Mouse (Mus musculus) MEL (cell line): ENCODE results near the gene Hmox2. TPM values are rescaled to one million over a fixed set of nuclear protein-coding genes. Genes with fewer than 3 reads are reported as not detected.
A peak's percentile ranks its signal among the peaks of the same experiment; 100 is the strongest.

Experiments
- DNase-seq: peaks from one replicate; pipeline ENCODE4 v3.0.0; 2011; ENCODE audit warnings: low read depth, low spot score
- H3K27ac ChIP-seq: 2 replicates; pipeline ENCODE4 v1.5.1; 2012; ENCODE audit warnings: low read depth, mild to moderate bottlenecking, control low read depth, low read length, moderate library complexity; ENCODE audit not compliant: control insufficient read depth
- H3K27me3 ChIP-seq, 2 experiments: fragments of 150-350 bp in 1 of 2; sonication (generic) in 1 of 2; 2 replicates each; pipeline ENCODE4 v1.6.1; 2012; ENCODE audit warnings: low read length in 2 of 2, mild to moderate bottlenecking in 2 of 2, improper control_type of control experiment in 1 of 2, moderate library complexity in 1 of 2; ENCODE audit not compliant: insufficient read depth in 2 of 2, control insufficient read depth in 1 of 2
- H3K36me3 ChIP-seq, 2 experiments: 2 replicates each; pipeline ENCODE4 v1.6.1; 2012 to 2014; ENCODE audit warnings: low read length in 2 of 2, improper control_type of control experiment in 1 of 2, inconsistent platforms in 1 of 2, mild to moderate bottlenecking in 1 of 2; ENCODE audit not compliant: insufficient read depth in 2 of 2, control insufficient read depth in 1 of 2
- H3K4me1 ChIP-seq, 2 experiments: fragments of 150-350 bp in 1 of 2; sonication (generic) in 1 of 2; 2 replicates each; pipeline ENCODE4 v1.6.1; 2012; ENCODE audit warnings: low read length in 2 of 2, improper control_type of control experiment in 1 of 2, mild to moderate bottlenecking in 1 of 2; ENCODE audit not compliant: insufficient read depth in 2 of 2, control insufficient read depth in 1 of 2
- H3K4me3 ChIP-seq, 2 experiments: fragments of 150-350 bp in 1 of 2; sonication (generic) in 1 of 2; 2 replicates each; pipeline ENCODE4 v1.5.1; 2012; ENCODE audit warnings: low read depth in 2 of 2, low read length in 2 of 2, mild to moderate bottlenecking in 2 of 2, moderate library complexity in 2 of 2, control low read depth in 1 of 2, improper control_type of control experiment in 1 of 2; ENCODE audit not compliant: control insufficient read depth in 1 of 2, insufficient read depth in 1 of 2
- H3K79me2 ChIP-seq: 2 replicates; pipeline ENCODE4 v1.6.1; 2012; ENCODE audit warnings: mild to moderate bottlenecking, low read length, moderate library complexity; ENCODE audit not compliant: control insufficient read depth, poor library complexity, insufficient read depth
- H3K9ac ChIP-seq: 2 replicates; pipeline ENCODE4 v1.6.1; 2012; ENCODE audit warnings: low read depth, mild to moderate bottlenecking, control low read depth, low read length, moderate library complexity; ENCODE audit not compliant: control insufficient read depth, poor library complexity, severe bottlenecking
- H3K9me3 ChIP-seq: fragments of 150-350 bp; sonication (generic); replicated peaks from 2 replicates; pipeline ENCODE4 v1.6.1; 2012; ENCODE audit warnings: mild to moderate bottlenecking, low read length, improper control_type of control experiment, moderate library complexity; ENCODE audit not compliant: insufficient read depth
- CTCF ChIP-seq, 3 experiments: IDR thresholded peaks in 2 of 3; conservative IDR thresholded peaks in 1 of 3; 2 replicates each; pipeline ENCODE4 v1.5.1; 2011 to 2012; ENCODE audit warnings: low read length in 3 of 3, low read depth in 2 of 3, mild to moderate bottlenecking in 2 of 3, improper control_type of control experiment in 1 of 3, inconsistent platforms in 1 of 3, mixed read lengths in 1 of 3, moderate library complexity in 1 of 3; ENCODE audit not compliant: control insufficient read depth in 1 of 3, insufficient read depth in 1 of 3, poor library complexity in 1 of 3, severe bottlenecking in 1 of 3
- MAX ChIP-seq: IDR thresholded peaks from 2 replicates; pipeline ENCODE4 v1.6.1; 2011; ENCODE audit warnings: low read length, improper control_type of control experiment
- MXI1 ChIP-seq: IDR thresholded peaks from 2 replicates; pipeline ENCODE4 v1.6.1; 2011; ENCODE audit warnings: mild to moderate bottlenecking, low read depth, low read length, improper control_type of control experiment
- NELFE ChIP-seq: IDR thresholded peaks from 2 replicates; pipeline ENCODE4 v1.6.1; 2011; ENCODE audit warnings: low read depth, low read length, improper control_type of control experiment
- SMC3 ChIP-seq: IDR thresholded peaks from 2 replicates; pipeline ENCODE4 v1.6.1; 2011; ENCODE audit warnings: low read depth, low read length, improper control_type of control experiment
- USF1 ChIP-seq: IDR thresholded peaks from 2 replicates; pipeline ENCODE4 v1.6.1; 2014; ENCODE audit warnings: low read depth, mild to moderate bottlenecking, inconsistent platforms, low read length, improper control_type of control experiment, moderate library complexity
- ZNF384 ChIP-seq: IDR thresholded peaks from 2 replicates; pipeline ENCODE4 v1.6.1; 2012; ENCODE audit warnings: low read depth, mild to moderate bottlenecking, inconsistent platforms, low read length, improper control_type of control experiment
- polyA plus RNA-seq, 2 experiments: library from polyadenylated mRNA; stranded (reverse) in 1 of 2; unstranded in 1 of 2; fragments of >175 nt in 1 of 2; fragments of >200 nt in 1 of 2; gene quantifications; 2 replicates each; pipeline versions ENCODE4 v1.2.1 to v1.2.4; 2012; ENCODE audit warnings: low replicate concordance in 2 of 2, low read depth in 1 of 2; ENCODE audit not compliant: insufficient read length in 2 of 2, insufficient read depth in 1 of 2, missing spikeins in 1 of 2
- total RNA-seq: library from RNA; depleted of rRNA; stranded (reverse); fragments of 300-350 nt; gene quantifications from 2 replicates; pipeline ENCODE4 v1.2.3, GENCODE M21; 2012

Gene Hmox2
- total and polyA plus RNA-seq, 3 experiments: 41.5 to 75.0 TPM; not detected in 1

DNA sequence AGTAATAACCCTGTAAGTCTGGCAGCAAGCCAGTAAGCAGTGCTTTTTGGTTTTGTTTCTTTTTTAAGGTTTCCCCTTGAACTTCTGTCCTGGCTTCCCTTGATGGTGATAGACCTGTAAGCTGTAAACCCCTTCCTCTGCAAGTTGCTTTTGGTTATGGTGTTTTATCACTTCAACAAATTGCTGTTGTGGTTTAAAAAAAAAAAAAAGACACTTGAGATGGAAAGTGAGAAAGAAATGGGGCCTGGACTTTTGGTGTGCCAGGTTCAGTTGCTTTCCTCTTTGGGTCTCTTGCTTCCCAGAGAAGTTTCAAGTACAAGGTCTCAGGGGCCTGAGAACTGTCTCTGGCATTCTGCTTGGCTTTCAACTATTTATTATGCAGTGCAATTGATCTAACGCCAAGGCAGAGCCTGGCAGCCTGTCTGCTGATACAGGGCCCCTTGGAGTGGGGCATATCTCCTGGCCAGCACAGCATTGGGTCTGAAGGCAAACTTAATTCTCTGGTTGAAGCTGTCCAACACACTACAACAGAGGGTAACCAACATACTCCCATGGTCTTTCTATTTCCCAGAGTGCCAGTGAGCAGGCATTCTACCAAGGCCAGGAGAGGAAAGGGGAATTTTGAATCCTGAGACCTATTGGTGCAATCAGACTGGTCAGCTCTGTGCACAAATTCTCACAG lies 47.3 kb downstream of the Hmox2 start:
- peaks cover 3 to 6% of the 10 kb centered on the region in 2 experiments; a peak in 2 of 4 replicates for H3K4me1 ChIP-seq
- H3K9ac ChIP-seq: no peak overlapping the region
- TF ChIP-seq CTCF (IDR thresholded peaks at IDR 0.05 in 2 of 3, conservative IDR thresholded peaks at IDR 0.05 in 1 of 3; ENCODE audit: control insufficient read depth in 1 of 3, insufficient read depth in 1 of 3, low read depth in 2 of 3, low read length in 3 of 3, poor library complexity in 1 of 3, severe bottlenecking in 1 of 3): no peak
- TF ChIP-seq NELFE: no peak
- peak; percentile 55; the same call in 1 of the 2 replicates for TF ChIP-seq ZNF384
- no peak overlapping the region for H3K27ac ChIP-seq
- no peaks in the 10 kb centered on the region for H3K27me3 ChIP-seq
- DNase-seq: no peak
- no peaks in the 10 kb centered on the region for H3K9me3 ChIP-seq
- peaks cover 4% of the 10 kb centered on the region; the same call in 1 of the 2 replicates for H3K79me2 ChIP-seq
- H3K36me3 ChIP-seq: peaks cover 0 to 6% of the 10 kb centered on the region in 2 experiments; a peak in 1 of 4 replicates
- no peak overlapping the region for H3K4me3 ChIP-seq

- no peak overlapping the region for H3K9ac ChIP-seq
- H3K9me3 ChIP-seq: no peaks in the 10 kb centered on the region
- no peak overlapping the region for H3K27ac ChIP-seq
These were observed 51.2 kb downstream of the Hmox2 start for GRCm38 (mm10) chr16:4777171-4777904.

GRCm38 (mm10) chr16:4777905-4778609 lies 51.9 kb downstream of the Hmox2 start:
- no peak for DNase-seq
- Histone ChIP-seq H3K27ac (no peak overlapping the region), H3K36me3 (peaks cover 0 to 8% of the 10 kb centered on the region in 2 experiments; a peak in 2 of 4 replicates), H3K4me1 (peaks cover 3 to 6% of the 10 kb centered on the region in 2 experiments; a peak in 3 of 4 replicates), H3K9ac (no peak overlapping the region), H3K4me3 (no peak overlapping the region), H3K79me2 (peaks cover 9% of the 10 kb centered on the region; the same call in 1 of the 2 replicates), H3K27me3 (no peaks in the 10 kb centered on the region), H3K9me3 (no peaks in the 10 kb centered on the region)
- TF ChIP-seq SMC3 (no peak), MAX (no peak)

More at GRCm38 (mm10) chr16:4777171-4777904, 51.2 kb downstream of the Hmox2 start:
- H3K27me3 ChIP-seq: no peaks in the 10 kb centered on the region
- no peak for TF ChIP-seq MXI1
- TF ChIP-seq USF1: peak; percentile 65
- TF ChIP-seq, all 39 proteins: peak for 1
- peaks cover 3 to 6% of the 10 kb centered on the region in 2 experiments; a peak in 2 of 4 replicates for H3K4me1 ChIP-seq
- DNase-seq: peak; percentile 18
- H3K79me2 ChIP-seq: peaks cover 9% of the 10 kb centered on the region; the same call in 1 of the 2 replicates
- no peak overlapping the region for H3K4me3 ChIP-seq
- peaks cover 0 to 6% of the 10 kb centered on the region in 2 experiments; a peak in 1 of 4 replicates for H3K36me3 ChIP-seq
